Mouse (Mus musculus) kidney, embryonic 16.5 days (tissue): ENCODE results near the gene Pkd2l1. TPM values are rescaled to one million over a fixed set of nuclear protein-coding genes. Genes with fewer than 3 reads are reported as not detected.

ENCODE experiments used
- ATAC-seq: fragments of 200-750 bp; cut with Nextera tagmentation; 2 replicates; pipeline ENCODE4 v1.8.0; 2017; ENCODE audit warnings: moderate TSS enrichment; ENCODE audit not compliant: low FRiP score, low TSS enrichment
- H3K27ac ChIP-seq: fragments of 300-500 bp; sonication (generic); 2 replicates; pipeline ENCODE4 v1.5.1; 2014; ENCODE audit warnings: low read length
- H3K27me3 ChIP-seq: fragments of 300-500 bp; sonication (generic); 2 replicates; pipeline ENCODE4 v1.6.1; 2014; ENCODE audit warnings: low read length, control low read depth, mixed read lengths; ENCODE audit not compliant: insufficient read depth
- H3K36me3 ChIP-seq: fragments of 300-500 bp; sonication (generic); 2 replicates; pipeline ENCODE4 v1.6.1; 2014; ENCODE audit warnings: low read length, control low read depth, mixed read lengths; ENCODE audit not compliant: insufficient read depth
- H3K4me1 ChIP-seq: fragments of 300-500 bp; sonication (generic); 2 replicates; pipeline ENCODE4 v1.6.1; 2014; ENCODE audit warnings: low read length, control low read depth, mixed read lengths; ENCODE audit not compliant: insufficient read depth
- H3K4me2 ChIP-seq: fragments of 300-500 bp; sonication (generic); replicated peaks from 2 replicates; pipeline ENCODE4 v1.6.1; 2014; ENCODE audit warnings: low read depth, low read length
- H3K4me3 ChIP-seq: fragments of 300-500 bp; sonication (generic); 2 replicates; pipeline ENCODE4 v1.5.1; 2014; ENCODE audit warnings: mild to moderate bottlenecking, low read length
- H3K9ac ChIP-seq: fragments of 300-500 bp; sonication (generic); replicated peaks from 2 replicates; pipeline ENCODE4 v1.6.1; 2014; ENCODE audit warnings: low read length
- H3K9me3 ChIP-seq: fragments of 300-500 bp; sonication (generic); 2 replicates; pipeline ENCODE4 v1.6.1; 2016; ENCODE audit warnings: low read length, control low read depth
- WGBS: fragments of 180-500 bp; shearing (Covaris S2); extraction: QIAGEN DNeasy Blood & Tissue Kit; methylation state at CpG from one replicate; pipeline ENCODE4 v1.1.7; 2014; 5-methylcytosine and 5-hydroxymethylcytosine counted together
- polyA plus RNA-seq: library from polyadenylated mRNA; unstranded; fragments of >200 nt; fragmentation: Nextera tagmentation; extraction: Ambion mirVana; gene quantifications from 2 replicates; pipeline ENCODE4 v1.2.1, GENCODE M21; 2015

Gene Pkd2l1
- polyA plus RNA-seq, 1 experiment from 2014 or later = not detected

DNA sequence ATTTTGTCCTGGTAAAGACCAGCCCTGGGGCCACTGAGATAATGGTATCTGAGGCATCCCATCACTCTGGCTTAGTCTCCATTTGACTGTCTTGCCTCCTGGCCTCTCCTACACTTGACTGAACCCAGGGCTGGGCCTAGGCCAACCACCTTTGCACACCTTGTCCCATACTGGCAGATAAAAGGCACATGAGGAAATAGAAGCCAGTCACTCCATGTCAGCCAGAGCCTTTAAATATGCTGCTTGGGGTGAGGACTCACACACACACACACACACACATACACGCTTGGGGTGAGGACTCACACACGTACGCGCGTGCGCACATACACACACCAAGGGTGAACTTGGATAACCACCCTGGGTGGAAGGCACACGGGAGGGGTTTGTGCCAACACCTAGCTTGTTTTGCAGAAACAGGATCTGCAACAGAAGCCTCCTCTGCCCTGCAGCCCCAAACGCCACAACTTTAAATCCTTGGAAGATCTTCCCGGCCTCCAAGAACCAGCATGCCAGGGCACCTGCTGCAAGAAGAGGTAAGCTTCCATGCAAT, 10.8 kb upstream of the Pkd2l1 start, which contains the start of gene Scd3:
Gene Scd3, plus strand, starts transcription at position 255 of the 550 bp plus-strand sequence.
- Histone ChIP-seq H3K36me3 (no peaks in the 10 kb centered on the region), H3K27ac (no peak within 1 kb of the TSS), H3K9me3 (no peaks in the 10 kb centered on the region), H3K27me3 (no peaks in the 10 kb centered on the region), H3K9ac (no peak within 1 kb of the TSS), H3K4me3 (no peak within 1 kb of the TSS), H3K4me1 (no peaks in the 10 kb centered on the region), H3K4me2 (no peak within 1 kb of the TSS)
- no peak for ATAC-seq
- 95% methylated on average over 9 of the region's 9 CpGs for WGBS

- no peaks in the 10 kb centered on the region for H3K4me1 ChIP-seq
- no peak overlapping the region for H3K9ac ChIP-seq
- H3K36me3 ChIP-seq = no peaks in the 10 kb centered on the region
- 87% methylated on average over 2 of the region's 2 CpGs for WGBS
- no peaks in the 10 kb centered on the region for H3K9me3 ChIP-seq
- ATAC-seq = no peak
- no peak overlapping the region for H3K4me3 ChIP-seq
- no peaks in the 10 kb centered on the region for H3K27me3 ChIP-seq
- no peak overlapping the region for H3K27ac ChIP-seq
- H3K4me2 ChIP-seq = no peak overlapping the region
These were observed 6.7 kb upstream of the Pkd2l1 start for GRCm38 (mm10) chr19:44198964-44199363.

GRCm38 (mm10) chr19:44198494-44198893, 6.3 kb upstream of the Pkd2l1 start:
- no peak for ATAC-seq
- H3K9ac ChIP-seq = no peak overlapping the region
- WGBS = 88% methylated on average over 6 of the region's 6 CpGs
- no peak overlapping the region for H3K27ac ChIP-seq
- no peaks in the 10 kb centered on the region for H3K9me3 ChIP-seq
- H3K4me1 ChIP-seq = no peaks in the 10 kb centered on the region
- no peaks in the 10 kb centered on the region for H3K36me3 ChIP-seq
- H3K4me2 ChIP-seq = no peak overlapping the region
- no peak overlapping the region for H3K4me3 ChIP-seq
- H3K27me3 ChIP-seq = no peaks in the 10 kb centered on the region

DNA sequence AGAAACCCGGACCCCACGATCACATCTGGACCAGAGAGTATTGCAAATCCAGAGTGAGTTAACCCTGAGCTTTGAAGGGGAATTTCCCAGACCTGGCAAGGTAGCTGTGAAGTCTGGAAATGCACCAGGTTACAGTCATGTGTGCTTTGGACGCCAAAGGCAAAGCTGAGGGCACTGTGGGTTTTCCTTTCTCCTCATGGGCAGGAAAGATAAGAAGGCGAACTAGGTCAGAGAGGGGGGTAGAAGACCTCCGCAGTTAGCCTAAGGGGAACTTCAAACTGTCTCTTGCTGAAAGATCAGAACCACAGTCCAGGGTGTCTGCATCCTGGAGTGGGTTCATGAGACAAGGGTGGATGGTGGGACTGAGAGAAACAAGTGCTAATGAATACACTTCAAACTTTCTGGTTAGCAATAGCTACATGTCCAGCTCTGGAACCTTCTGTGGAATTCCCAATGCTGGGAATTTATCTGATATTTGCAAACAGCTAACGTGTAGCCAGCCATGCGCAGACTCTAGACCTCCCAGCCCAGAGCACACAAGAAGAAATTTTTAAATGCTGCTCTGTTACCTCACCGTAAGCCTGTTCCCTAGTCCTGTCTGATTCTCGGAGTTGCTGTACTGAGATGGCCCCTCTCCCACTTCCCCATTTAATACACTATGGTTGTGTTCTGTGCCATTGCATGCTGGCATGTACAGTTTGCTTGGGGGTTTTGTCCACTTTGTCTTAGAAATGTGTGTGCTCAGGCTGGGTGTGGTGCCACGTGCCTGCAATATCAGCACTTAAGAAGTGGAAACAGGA, 5.0 kb upstream of the Pkd2l1 start:
- H3K36me3 ChIP-seq = no peaks in the 10 kb centered on the region
- H3K4me1 ChIP-seq = no peaks in the 10 kb centered on the region
- no peak overlapping the region for H3K27ac ChIP-seq
- no peak overlapping the region for H3K4me3 ChIP-seq
- no peaks in the 10 kb centered on the region for H3K9me3 ChIP-seq
- no peaks in the 10 kb centered on the region for H3K27me3 ChIP-seq
- no peak for ATAC-seq
- H3K4me2 ChIP-seq = no peak overlapping the region
- no peak overlapping the region for H3K9ac ChIP-seq
- 88% methylated on average over 10 of the region's 10 CpGs for WGBS

- WGBS = 19% methylated on average over 7 of the region's 7 CpGs
- ATAC-seq = no peak
- no peaks in the 10 kb centered on the region for H3K4me1 ChIP-seq
- H3K4me3 ChIP-seq = no peak overlapping the region
- H3K27me3 ChIP-seq = no peaks in the 10 kb centered on the region
- H3K9me3 ChIP-seq = no peaks in the 10 kb centered on the region
- H3K9ac ChIP-seq = no peak overlapping the region
- no peak overlapping the region for H3K4me2 ChIP-seq
- H3K36me3 ChIP-seq = no peaks in the 10 kb centered on the region
- H3K27ac ChIP-seq = no peak overlapping the region
These were observed 2.9 kb upstream of the Pkd2l1 start for GRCm38 (mm10) chr19:44195138-44195537.

DNA sequence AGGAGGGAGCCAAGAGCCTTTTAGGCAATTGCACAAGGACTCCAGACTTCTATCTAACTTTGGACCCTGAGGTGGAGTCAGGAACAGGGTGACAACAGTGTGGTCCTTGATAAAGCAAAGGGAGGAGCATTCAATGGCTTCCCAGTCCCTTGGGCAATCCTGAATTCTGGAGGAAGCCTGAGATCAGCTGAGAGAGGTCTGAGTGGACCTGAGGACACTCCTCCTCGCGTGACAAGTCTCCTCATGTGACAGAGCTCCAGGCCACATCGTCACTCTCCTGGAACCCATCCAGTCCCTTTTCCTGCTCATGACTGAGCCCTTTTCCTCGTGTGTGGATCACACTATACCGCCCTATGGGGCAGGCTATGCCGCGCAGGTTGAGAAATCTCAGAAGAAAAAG, 1.7 kb upstream of the Pkd2l1 start:
- Histone ChIP-seq H3K4me1 (no peaks in the 10 kb centered on the region), H3K9me3 (no peaks in the 10 kb centered on the region), H3K27me3 (no peaks in the 10 kb centered on the region), H3K36me3 (no peaks in the 10 kb centered on the region), H3K27ac (no peak overlapping the region), H3K4me2 (no peak overlapping the region), H3K9ac (no peak overlapping the region), H3K4me3 (no peak overlapping the region)
- ATAC-seq = no peak
- WGBS = 78% methylated on average over 7 of the region's 7 CpGs

DNA sequence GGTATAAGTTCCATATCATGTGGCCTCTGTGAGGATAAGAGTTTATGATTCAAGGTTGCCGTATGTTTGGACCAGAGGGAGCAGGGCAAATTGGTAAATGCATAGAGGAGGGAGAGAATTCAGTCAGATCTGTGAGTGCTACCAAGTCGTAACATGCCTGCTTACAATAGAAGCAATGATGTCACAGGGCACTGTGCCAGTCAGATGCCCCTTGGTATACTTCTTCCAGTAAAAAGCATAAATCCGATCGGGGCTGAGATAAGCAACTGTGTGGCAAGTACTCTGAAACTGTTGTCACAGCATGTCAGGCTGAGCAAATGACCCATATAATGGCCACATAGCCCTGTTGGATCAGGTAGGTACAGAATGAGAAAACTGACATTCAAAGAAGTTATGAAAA, 3.2 kb downstream of the Pkd2l1 start:
- H3K27ac ChIP-seq = no peak overlapping the region
- H3K4me2 ChIP-seq = no peak overlapping the region
- no peaks in the 10 kb centered on the region for H3K4me1 ChIP-seq
- H3K36me3 ChIP-seq = no peaks in the 10 kb centered on the region
- 81% methylated on average over 4 of the region's 4 CpGs for WGBS
- H3K4me3 ChIP-seq = no peak overlapping the region
- no peaks in the 10 kb centered on the region for H3K27me3 ChIP-seq
- no peaks in the 10 kb centered on the region for H3K9me3 ChIP-seq
- H3K9ac ChIP-seq = no peak overlapping the region
- ATAC-seq = no peak

DNA sequence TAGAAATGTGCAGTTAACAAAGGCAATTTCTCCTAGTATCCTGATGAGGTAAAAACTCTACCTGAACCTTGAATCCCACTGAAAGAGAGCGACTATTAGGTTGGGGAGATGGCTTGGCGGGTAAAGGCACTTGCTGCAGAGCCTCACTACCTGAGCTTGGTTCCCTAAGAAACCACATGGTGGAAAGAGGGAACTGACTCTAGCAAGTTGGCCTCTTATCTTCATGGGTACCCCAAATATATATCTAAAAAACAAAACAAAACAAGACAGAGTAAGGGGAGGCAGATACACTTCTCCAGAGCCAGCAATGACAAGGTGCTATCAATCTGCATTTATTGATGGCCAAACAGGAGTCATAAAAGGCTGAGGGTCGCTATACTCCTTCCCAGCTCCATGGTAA, 8.3 kb downstream of the Pkd2l1 start:
- no peak for ATAC-seq
- Histone ChIP-seq H3K9ac (no peak overlapping the region), H3K4me1 (no peaks in the 10 kb centered on the region), H3K27me3 (no peaks in the 10 kb centered on the region), H3K36me3 (no peaks in the 10 kb centered on the region), H3K27ac (no peak overlapping the region), H3K4me2 (no peak overlapping the region), H3K4me3 (no peak overlapping the region), H3K9me3 (no peaks in the 10 kb centered on the region)
- 57% methylated on average over 3 of the region's 3 CpGs for WGBS

- no peaks in the 10 kb centered on the region for H3K9me3 ChIP-seq
- no peaks in the 10 kb centered on the region for H3K36me3 ChIP-seq
- no peaks in the 10 kb centered on the region for H3K4me1 ChIP-seq
- H3K9ac ChIP-seq = no peak overlapping the region
- ATAC-seq = no peak
- no peak overlapping the region for H3K27ac ChIP-seq
- H3K4me3 ChIP-seq = no peak overlapping the region
- H3K27me3 ChIP-seq = no peaks in the 10 kb centered on the region
- no peak overlapping the region for H3K4me2 ChIP-seq
- 80% methylated on average over 1 of the region's 1 CpGs for WGBS
These were observed 11.7 kb downstream of the Pkd2l1 start for GRCm38 (mm10) chr19:44180502-44180901.

DNA sequence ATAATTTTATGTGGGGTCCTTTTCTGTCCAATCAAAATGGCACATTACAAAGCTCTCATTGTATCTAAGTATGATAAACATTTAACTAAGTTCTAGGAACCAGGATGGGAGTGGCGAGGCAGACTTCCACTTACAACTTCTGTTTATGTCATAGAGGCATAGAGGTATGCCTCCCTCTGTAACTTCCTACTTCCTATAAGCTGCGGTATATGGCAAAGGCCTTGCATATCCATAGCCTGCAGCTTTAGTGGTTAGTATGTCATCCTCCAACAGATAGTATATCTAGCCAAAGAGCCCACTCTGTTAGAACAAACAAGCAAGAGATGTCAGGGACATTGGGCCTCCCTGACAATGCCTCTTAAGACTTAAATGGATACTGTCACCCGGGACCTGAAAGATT, 15.5 kb downstream of the Pkd2l1 start:
- Histone ChIP-seq H3K9me3 (no peaks in the 10 kb centered on the region; the same call in 1 of the 2 replicates), H3K9ac (no peak overlapping the region), H3K27ac (no peak overlapping the region), H3K4me2 (no peak overlapping the region), H3K4me3 (no peak overlapping the region), H3K27me3 (no peaks in the 10 kb centered on the region), H3K36me3 (no peaks in the 10 kb centered on the region), H3K4me1 (no peaks in the 10 kb centered on the region)
- no peak for ATAC-seq
- 87% methylated on average over 3 of the region's 3 CpGs for WGBS
